Mouse (Mus musculus) adrenal gland, postnatal 25 days (tissue): ENCODE data around the gene Olfr512. TPM values are rescaled to one million over a fixed set of nuclear protein-coding genes. Genes with fewer than 3 reads are reported as not detected.

Experiments
- DNase-seq: peaks from one replicate; pipeline ENCODE4 v3.0.0; 2021; ENCODE audit warnings: mixed read lengths
- long read RNA-seq: library from polyadenylated mRNA; stranded (forward); transcript quantifications from one replicate; pipeline ENCODE4 v2.0.0, GENCODE M21; 2021
- total RNA-seq: library from RNA; stranded (reverse); gene quantifications from 2 replicates; pipeline ENCODE4 v1.2.3, GENCODE M21; 2021

The Olfr512 gene
- total RNA-seq, result not detected in 2 replicates
- long read RNA-seq, result 0 reads

DNA sequence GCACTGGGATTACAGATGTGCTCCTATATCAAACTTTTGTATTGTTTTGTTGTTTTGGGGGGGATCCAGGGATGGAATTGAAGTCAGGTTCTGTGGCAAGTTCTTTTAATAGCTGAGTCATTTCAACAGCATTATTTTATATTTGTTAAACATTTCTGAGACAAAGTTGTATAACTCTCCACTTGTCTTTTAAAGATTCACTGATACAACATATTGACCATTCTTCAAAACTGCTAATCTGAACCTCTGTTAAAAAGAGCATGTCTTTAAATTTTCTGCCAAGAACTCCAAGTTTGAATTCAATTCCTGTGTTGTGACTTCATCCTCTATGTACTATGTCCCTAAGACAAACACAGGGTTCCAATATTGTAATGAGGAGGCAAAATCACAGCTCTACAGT is at the start of gene Olfr512:
Olfr512 (plus strand) TSS at position 301 of the 400 bp plus-strand sequence.
- DNase-seq, result no peak

- DNase-seq, result no peak
Measured at GRCm38 (mm10) chr7:108666118-108666517, 47.0 kb upstream of the Olfr512 start, which contains the start of gene Olfr510. Gene Olfr510, plus strand, starts transcription at chr7:108666418.

DNA sequence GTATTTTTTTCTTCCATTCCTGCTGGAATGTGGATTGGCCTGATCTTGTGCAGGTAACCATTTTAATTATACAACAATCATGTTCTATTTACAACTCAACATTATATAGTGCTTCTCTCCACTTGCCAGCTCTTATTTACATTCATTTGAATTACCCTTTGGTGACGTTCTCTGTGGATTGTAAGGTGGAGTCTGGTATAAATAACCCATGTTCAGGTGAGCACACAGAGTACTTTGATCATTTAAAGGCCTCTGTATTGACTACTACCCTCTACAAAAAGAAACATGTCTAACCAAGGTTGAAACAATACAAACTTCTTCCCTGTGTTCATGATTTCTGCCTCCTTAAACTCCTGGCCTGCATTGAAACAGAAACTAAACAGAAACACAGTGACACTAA is 42.1 kb upstream of the Olfr512 start:
- DNase-seq, result no peak

GRCm38 (mm10) chr7:108678886-108679285 is 34.2 kb upstream of the Olfr512 start:
- DNase-seq, result no peak

GRCm38 (mm10) chr7:108750673-108751072 is 37.6 kb downstream of the Olfr512 start, which contains the start of gene Olfr513:
Gene Olfr513, plus strand, starts transcription at chr7:108750973.
- DNase-seq, result no peak

- DNase-seq, result no peak
Measured at GRCm38 (mm10) chr7:108760411-108760810, 47.3 kb downstream of the Olfr512 start.

Other genes with a start within 250 kb of the Olfr512 start
- gene Olfr498, start 248.0 kb upstream of the Olfr512 start, total RNA-seq, result not detected in 2 replicates
- gene Olfr502, start 188.3 kb upstream of the Olfr512 start, total RNA-seq, result not detected in 2 replicates
- gene Olfr503, start 168.8 kb upstream of the Olfr512 start, total RNA-seq, result not detected in 2 replicates
- gene Olfr504, start 147.5 kb upstream of the Olfr512 start, total RNA-seq, result not detected in 2 replicates
- not detected in 2 replicates for gene Olfr506, start 102.5 kb upstream of the Olfr512 start, total RNA-seq
- gene Olfr507, start 91.5 kb upstream of the Olfr512 start, total RNA-seq, result not detected in 2 replicates
- not detected in 2 replicates for gene Olfr508, start 83.3 kb upstream of the Olfr512 start, total RNA-seq
- gene Olfr509, start 61.4 kb upstream of the Olfr512 start, total RNA-seq, result not detected in 2 replicates
- not detected in 2 replicates for gene Olfr510, start 46.9 kb upstream of the Olfr512 start, total RNA-seq
- not detected in 2 replicates for gene Olfr513, start 37.7 kb downstream of the Olfr512 start, total RNA-seq
- gene Olfr514, start 112.7 kb downstream of the Olfr512 start, total RNA-seq, result not detected in 2 replicates
- gene Olfr516, start 137.2 kb downstream of the Olfr512 start, total RNA-seq, result not detected in 2 replicates
- not detected in 2 replicates for gene Olfr517, start 159.1 kb downstream of the Olfr512 start, total RNA-seq
- not detected in 2 replicates for gene Olfr518, start 171.7 kb downstream of the Olfr512 start, total RNA-seq
- not detected in 2 replicates for gene Olfr519, start 181.1 kb downstream of the Olfr512 start, total RNA-seq
- gene Nlrp10, start 216.9 kb downstream of the Olfr512 start, total RNA-seq, result 0.27 and 0.29 TPM in 2 replicates
- 143 and 156 TPM in 2 replicates for gene Eif3f, start 221.1 kb downstream of the Olfr512 start, total RNA-seq
- 26.0 and 30.1 TPM in 2 replicates for gene Tub, start 237.0 kb downstream of the Olfr512 start, total RNA-seq